Mouse (Mus musculus): Measurements from ENCODE around the gene Pole4.

DNA sequence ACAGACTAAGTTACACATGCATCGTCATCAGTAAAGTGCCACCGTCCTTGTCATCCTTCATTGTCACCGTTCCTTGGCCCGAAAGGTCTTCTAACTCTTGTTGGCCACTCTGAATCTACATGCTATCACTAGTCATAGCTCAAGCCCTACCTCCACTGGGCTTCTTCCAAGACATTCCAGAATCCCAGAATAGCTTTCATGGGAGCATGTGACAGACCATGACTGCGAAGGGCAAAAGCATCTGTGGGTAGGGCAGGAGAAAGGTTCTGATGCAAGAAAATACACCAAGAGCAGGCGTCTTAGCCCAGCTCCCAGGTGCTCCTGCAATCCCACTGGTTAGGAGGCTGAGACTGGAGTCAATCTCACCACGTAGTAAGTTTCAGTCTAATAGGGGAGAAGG, 46.6 kb upstream of the Pole4 start:
- TF ChIP-seq FLI1 (IDR thresholded peaks at IDR 0.05; ENCODE audit: low read length) (no peak), GATA1 (IDR thresholded peaks at IDR 0.05; ENCODE audit: borderline replicate concordance, low read length) (no peak)
